Mouse (Mus musculus) bone marrow macrophage, adult 2 months (primary cell): Measurements from ENCODE around the gene Fam83e.

Source experiments
- CTCF ChIP-seq: IDR thresholded peaks from 2 replicates; pipeline ENCODE4 v1.5.1; 2012; ENCODE audit warnings: low read depth, mild to moderate bottlenecking, low read length, moderate library complexity
- POLR2A ChIP-seq: IDR thresholded peaks from 2 replicates; pipeline ENCODE4 v1.6.1; 2012; ENCODE audit warnings: mild to moderate bottlenecking, low read depth, low read length, borderline replicate concordance

DNA sequence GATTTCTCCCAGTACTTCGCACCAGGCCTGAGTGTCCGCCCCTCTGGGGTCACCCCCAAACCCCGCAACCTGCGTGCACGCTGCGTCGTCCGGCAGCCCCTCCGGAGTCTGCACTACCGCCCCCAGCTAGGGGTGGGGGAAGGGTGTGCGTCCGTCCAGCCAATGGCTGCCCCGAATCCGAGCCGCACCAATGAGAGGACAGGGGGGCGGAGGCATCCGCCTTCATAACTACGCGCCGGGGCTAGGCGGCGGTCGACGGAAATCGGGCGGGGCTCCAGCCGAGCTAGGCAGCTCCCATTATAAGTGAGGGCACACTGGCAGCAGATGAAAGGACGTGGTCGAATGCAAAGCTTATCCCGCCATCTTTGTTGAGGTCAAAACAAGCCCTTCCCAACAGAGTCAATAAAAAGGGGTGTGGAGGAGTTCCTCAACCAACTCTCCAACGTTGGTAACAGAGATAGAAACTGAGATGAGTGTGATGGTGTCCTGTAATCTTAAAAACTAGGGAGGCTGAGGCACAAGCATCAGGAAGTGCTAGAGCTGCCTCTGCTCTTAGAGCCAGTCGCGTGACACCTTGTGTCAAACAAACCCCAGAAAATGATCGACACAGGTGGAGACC is 5.8 kb upstream of the Fam83e start, which contains the start of gene Rpl18:
- TF ChIP-seq POLR2A (no peak), CTCF (no peak)
